Mouse (Mus musculus): ENCODE results near the gene Arhgap15.
A peak's percentile ranks its signal among the peaks of the same experiment; 100 is the strongest.

Gene Arhgap15

DNA sequence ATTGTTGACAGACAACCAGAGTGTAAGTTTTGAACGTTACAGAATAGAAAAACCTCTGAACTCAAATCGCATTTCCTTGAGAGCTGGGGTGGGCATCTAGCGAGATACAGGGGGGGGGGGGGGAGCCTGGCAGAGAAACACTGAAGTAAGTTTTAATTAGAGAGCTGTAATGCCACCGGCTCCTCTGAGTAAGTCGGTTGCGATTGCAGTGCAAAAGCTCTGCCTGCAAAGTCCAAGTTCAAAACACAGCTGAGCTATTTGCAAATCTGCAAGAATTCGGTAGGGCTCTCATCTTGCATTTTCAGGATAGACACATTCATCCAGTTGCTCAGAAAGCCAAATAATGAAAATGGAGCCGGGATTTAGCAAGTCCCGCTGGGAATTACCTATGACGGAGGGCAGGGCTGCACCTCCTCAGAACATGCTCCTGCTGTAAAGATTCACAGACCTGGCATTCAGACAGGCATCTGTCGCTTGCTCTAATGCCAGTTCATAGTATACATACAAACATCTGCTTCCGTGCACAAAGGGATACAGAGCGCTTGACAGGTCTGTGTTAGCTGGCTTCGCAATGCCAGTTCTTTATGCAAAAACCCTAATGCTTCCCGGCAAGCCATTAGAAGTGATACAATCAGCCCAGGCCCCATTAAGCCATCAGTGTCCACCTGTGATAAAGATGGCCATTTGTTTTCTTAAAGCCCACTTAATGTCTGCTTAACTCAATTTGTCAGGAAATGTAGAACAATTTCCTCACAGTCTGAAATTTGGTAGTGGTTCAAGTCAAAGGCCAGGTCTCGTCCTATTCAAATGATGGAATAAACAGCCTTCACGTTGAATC is 556.6 kb downstream of the Arhgap15 start:
- DNase-seq (ENCODE audit: low spot score): no peak

DNA sequence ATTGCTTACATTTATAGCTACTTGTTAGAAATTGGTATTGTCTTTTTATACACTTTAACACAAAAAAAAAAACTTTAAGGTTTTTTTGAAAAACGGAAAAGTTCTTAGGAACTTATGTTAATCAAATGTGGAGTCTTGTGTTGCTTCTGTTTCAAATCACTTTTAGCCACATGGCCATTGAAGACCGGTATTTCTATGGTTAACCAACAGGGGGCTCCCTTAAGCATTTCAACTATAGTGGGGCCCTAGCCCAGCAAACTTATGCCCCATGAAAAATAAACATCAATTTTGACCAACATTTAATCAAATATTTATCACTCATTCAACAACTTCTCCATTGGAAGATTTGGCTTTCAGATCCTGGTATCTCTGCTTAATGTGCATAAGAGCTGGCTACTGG is 557.5 kb downstream of the Arhgap15 start:
- no peak for DNase-seq (ENCODE audit: low spot score)

DNA sequence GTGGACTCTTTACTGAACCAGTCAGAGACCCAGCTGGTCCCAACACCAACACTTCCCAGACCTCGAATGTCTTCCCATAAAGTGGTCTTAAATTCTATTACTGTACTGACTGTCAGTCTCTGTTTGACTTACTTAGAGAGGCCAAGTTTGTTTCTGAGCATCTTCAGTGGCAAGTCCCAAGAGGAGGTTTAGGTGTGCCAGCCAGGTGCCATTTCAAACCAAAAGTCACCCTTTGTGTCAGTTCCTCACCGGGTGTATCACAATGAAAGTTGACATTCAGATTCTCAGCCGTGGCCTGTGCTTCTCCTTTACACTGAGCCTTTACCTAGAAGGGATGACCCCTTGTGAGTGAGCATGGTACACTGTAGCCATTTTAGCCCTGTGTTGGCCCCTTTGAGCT is 560.5 kb downstream of the Arhgap15 start:
- no peak for DNase-seq (ENCODE audit: low spot score)

DNA sequence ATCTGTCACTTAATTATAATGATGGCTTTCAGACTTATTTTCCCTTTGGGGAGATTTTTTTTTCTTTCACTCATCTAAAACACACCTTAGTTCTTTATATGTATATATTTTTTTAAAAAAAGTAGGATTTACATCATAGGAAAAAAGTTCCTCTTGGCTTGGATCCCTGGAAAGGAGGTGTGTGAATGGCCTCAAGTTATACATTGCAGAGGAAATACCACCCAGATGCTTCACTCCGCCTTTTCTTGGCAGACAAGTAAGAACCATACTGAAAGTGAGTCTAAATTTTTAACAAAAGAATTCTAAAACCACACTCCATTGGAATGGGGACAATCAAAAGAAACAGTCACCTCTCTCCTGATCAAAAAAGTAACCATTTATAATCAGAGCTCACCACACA is 560.9 kb downstream of the Arhgap15 start:
- DNase-seq (ENCODE audit: low spot score): no peak

DNA sequence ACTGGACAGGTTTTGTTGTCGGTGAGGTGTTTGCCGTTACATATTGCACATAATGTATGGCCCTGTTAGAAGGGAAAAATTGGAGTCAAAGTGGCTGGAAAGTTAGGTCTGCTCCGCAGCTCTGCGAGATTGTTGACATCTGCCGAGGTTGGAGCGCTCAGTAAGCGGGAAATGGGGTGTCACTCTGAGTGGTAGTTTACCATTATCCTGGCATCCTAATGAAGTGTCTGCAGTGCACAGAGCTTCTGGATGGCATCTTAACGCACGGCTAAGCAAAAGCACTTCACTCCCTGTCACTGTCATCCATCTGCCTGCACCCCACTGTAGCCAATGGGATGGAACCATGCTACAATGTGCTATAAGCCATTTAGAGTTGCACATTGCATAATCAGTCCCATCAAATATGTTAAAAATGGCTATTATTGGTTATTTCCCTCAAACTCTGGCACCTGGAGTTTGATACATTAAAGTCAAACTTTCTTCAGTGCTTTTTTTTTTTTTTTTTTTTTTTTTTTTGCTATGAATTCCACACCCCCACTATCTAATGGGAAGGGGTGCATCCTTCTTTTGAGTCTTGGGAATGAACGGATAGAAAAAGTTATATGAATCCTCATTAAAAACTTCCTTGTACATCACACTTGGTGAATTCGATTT is 561.6 kb downstream of the Arhgap15 start:
- DNase-seq (ENCODE audit: low spot score): no peak

DNA sequence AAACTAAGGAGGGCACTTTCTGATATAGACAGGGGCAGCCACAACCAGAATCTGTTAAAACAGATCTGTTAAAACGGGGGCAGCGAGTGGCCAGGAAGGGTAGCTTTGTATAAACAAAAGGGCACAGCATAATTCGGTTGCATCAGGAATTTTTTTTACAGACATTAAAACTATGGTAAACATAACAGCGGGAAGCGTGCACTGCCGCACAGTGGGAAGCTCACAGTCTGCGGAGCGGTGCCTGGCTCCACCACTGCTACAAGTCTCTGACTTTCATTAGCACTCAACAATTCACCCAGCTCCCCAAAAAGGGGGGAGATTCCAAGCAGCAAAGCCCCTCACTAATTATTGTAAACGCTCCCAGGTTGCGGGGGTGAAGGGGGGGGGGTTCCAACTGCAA is 562.6 kb downstream of the Arhgap15 start:
- DNase-seq (ENCODE audit: low spot score): peak; percentile 48

DNA sequence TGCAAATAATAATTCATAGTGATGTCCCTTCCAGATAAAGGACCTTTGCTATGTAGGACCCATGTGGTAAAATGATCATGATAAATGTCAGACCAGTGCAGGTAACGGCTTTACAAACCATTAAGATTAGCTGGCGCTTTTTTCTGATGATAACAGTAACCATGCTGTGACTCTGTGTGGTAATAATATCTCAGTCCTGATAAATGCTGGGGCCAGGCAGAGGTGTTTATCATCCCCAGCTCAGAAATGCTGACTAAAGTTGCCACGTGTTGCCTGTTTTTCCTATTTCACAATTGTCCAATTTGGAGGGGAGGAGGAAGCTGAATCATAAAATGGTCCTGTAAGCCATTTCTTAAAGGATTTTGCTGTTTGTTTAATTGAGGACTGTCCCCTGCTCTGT is 564.9 kb downstream of the Arhgap15 start:
- DNase-seq (ENCODE audit: low spot score): no peak

DNA sequence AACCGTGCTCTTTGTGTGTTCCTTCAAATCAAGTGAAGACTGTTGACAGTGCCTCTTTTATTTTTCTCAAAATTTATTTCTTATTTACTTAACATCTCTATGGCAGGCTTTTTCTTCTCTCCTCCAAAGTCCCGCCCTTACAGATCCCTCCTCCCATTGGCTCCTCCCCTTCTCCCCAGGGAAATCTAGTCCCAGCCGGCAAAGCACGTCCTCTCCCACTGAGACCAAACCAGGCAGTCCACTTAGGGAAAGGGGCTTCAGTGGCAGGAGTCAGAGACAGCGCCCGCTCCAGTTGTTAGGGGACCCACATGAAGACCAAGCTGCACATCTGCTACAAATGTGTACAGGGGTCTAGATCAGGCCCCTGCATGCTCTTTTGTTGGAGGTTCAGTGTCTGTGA is 569.8 kb downstream of the Arhgap15 start:
- DNase-seq (ENCODE audit: low spot score): no peak

DNA sequence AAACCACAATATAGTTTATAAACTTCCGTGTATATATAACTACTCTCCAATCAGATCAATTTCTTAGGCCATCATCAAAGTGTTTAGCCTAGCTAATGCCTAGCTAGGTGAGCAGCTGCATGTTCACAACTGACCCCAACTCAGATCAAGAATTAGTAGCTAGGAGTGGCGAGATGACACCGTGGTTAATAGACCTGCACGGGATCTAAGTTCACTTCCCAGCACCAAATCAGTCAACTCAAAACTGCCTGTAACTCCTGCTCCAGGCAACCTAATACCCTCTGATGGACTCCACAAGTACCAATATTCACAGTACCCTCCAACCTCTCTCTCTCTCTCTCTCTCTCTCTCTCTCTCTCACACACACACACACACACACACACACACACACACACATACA is 570.9 kb downstream of the Arhgap15 start:
- DNase-seq (ENCODE audit: low spot score): no peak

DNA sequence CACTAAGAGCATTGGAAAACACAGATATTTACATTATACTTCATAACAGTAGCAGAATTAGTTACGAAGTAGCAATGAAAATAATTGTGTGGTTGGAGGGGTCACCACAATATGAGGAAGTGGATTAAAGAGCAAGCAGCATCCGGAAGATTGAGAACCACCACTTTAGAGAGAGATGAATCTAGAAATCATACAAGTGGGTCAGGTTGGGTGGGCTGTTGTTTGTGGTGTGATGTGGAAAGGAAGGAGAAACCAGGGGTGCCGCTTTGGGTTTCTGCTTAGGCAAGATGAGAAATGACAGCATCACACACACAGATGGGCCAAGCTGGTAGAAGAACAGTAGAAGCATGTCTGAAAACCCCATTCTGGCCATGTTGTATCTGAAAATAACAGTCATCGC is 575.2 kb downstream of the Arhgap15 start:
- DNase-seq (ENCODE audit: low spot score): no peak

DNA sequence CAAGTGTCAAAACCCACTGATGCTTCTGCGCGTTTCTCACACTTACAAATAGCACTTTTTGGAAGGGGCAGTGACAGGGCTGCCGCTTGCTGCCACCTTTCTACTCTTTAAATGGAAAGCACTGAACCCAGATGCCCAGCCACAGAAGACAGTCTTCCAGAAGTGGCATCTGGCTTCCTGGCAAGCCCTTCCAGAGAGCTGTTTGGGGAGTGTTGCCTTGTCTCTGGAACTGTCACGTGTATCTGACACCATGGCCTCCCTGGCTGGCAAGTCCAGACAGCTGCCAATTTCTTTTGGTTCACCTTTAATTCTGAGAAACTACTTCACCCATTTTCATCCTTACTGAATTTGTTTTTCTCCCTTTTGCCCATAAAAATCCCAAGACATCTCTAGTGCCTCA is 584.7 kb downstream of the Arhgap15 start:
- DNase-seq (ENCODE audit: low spot score): no peak

DNA sequence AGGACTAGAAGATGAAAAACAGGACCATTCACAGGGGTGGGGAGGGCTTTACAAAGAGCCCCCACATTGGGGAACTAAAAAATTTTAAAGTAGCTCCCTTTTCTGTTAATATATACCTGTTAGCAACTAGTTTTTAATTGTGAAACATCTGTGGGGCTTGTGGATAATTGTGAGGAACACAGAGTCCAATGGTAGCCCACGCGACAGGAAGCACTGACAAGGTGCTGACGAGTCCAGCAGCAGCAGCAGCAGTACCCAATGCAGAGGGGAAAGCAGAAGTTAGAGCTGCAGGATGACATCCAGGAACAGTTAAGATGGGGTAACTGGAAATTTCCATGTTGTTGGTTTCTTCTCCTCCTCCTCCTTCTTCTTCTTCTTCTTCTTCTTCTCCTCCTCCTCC is 585.4 kb downstream of the Arhgap15 start:
- no peak for DNase-seq (ENCODE audit: low spot score)

DNA sequence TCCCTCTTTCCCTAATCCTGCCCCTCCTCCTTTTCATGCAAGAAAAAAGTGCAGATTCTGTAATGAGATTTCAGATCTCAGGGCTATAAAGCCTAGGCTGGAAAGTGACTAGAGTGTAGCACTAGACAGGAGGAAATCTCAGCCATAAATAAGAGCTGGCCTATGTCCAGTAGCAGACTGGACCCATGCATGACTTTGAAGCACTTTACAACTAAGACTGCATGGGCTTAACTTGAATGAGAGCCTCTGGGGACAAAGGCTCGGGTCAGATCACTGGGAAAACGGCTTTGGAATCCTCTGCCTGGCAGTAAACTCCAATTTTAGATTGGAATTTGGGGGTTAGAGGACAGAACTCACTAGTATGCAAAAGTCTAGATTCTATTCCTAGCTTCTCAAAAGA is 585.9 kb downstream of the Arhgap15 start:
- no peak for DNase-seq (ENCODE audit: low spot score)

DNA sequence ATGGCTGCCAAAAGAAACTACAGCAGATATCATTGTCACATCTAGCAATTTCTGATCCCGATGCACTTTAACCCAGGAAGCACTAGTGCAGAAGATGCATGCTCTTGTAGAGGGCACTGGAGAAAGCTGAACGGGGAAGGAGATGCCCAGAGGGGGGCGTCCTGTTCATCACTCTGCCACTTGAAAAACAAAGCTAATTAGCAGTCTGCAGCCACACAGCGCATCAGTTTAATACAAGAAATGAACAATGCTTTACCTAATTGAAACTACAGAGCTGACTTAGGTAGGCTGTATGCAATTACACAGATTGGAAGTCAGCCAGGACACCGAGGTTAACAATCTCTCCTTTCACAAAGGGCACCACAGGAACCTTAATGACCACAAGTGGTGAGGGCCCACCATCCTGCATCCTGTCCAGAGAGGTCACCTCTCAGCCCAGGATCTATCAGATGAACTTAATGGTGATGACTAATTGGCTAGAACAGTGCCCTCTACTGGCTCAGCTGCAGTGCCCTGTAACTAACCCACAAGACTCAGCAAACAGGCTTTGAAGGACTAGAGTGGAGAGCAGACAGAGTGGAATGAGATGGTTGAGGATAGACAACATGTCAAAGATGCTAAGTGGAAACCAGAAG is 588.2 kb downstream of the Arhgap15 start:
- no peak for DNase-seq (ENCODE audit: low spot score)

DNA sequence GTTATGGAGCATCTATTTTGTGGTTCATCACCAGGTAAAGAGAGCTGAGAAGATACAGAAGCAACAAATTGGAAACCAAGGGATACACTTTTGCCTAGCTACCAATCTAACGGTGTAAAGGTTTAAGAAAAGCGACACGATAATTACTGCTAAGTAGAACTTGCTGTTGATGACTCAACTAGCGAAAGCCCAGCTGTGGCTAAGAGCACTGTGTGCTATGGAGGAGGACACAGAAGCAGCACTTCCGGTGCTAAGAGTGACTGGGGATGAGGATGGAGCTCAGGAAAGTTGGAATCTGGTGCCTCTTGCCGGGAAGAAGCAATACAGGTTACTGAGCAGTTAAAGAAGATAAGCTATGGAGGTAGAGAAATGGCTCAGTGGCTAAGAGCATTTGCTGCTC is 589.8 kb downstream of the Arhgap15 start:
- DNase-seq (ENCODE audit: low spot score): no peak

DNA sequence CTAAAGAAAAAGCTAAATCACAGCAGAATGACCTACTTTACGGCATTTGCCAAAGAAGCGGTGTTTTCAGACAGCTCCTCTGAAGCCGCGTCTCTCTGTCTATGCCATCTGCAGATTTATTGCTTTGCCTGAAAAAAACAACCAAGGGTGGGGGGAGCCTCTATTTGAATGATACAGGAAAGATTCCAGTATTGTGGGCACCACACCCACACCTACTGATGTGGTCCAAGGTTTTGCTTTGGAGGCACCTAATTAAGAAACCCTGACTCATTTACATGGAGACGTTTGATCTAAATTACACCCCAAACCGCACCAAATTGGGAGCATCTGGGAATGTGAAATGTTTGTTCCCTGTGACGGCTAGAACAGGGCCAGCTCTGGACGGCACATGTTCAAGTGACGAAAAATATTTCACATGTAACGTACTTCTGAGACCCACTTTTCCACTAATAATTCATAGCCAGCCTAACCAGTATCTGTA is 592.5 kb downstream of the Arhgap15 start:
- DNase-seq (ENCODE audit: low spot score): no peak

DNA sequence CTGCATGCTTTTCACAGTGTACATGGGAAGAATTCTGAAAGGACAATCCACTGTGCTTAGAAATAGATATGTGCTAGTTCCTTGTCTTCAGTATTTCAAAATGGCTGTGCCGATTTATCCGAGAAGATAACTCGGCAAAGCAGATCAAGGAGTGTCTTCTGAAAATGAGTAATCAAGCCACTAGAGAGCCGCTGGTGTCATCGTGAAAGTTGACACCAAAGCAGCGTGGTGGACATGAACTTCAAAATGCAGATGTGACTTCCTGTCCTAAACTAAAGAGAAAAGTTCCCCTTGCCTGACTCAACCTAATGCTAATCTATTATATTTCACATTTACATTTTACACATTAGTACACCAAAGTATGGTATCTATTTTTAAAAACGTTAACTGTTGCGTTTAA is 596.2 kb downstream of the Arhgap15 start:
- DNase-seq (ENCODE audit: low spot score): no peak

DNA sequence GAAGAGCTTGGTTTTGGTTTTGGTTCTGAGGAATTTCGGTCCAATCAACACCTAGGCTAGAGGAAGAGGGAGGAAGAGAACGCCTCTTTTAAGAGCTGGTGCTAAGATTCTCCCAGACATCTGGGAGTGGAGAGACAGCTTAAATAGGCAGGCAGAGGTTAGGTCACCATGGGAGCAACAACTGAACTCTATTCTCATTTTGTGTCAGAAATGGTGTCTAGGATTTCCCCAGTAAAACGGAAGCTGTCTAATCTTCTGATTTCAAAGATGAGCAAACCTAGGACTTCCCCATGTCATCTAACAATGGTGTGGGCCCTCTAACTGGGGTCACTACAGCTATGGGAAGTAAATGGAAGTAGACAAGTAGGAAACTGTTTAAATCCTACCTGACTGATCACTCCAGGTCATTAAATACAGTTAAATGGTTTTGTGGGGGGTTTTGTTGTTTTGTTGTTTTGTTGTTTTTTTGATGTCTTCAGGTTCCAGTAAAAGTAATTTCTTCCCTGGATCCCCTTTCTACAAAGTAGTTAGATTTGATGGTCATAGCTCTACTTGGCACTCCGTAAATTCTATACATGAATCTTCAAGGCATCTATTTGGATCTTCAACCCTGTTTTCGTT is 596.8 kb downstream of the Arhgap15 start:
- DNase-seq (ENCODE audit: low spot score): no peak

DNA sequence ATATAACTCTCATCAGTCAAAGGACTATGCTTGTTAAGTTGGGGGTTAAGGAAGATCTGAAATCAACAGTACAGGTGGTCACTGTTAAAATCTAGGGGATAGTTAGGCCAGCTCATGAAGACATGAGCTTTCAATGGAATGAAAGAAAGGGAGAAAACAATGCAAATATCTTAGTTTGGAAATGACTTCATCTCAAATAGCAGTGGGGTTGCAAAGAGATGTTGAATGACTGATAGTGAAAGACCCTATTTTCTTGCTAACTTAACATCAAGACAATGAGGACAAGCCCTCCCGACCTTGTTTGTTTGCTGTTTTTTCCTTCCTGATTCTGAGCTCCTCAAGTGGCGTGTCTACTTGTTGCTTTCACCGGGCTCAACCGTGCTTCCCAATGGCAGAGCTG is 597.6 kb downstream of the Arhgap15 start:
- DNase-seq (ENCODE audit: low spot score): no peak

DNA sequence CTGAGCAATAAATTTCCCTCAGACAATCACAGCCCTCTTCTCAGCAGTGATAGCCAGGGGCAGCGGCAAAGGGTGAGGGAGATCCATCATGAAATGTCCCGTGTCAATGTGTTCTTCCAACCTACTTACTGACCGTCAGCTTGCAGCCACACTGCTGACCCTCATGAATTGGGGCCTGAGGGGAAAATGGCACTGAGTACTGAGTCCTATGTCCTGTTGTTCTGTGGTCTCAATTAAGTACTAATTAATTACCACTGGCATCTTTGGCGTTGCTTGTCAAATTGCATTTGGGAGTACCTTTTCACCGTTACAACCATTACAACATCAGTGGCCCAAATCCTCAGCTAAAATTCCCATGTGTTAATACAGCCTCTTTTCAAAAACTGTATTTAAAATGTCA is 599.2 kb downstream of the Arhgap15 start:
- peak; percentile 31 for DNase-seq (ENCODE audit: low spot score)

DNA sequence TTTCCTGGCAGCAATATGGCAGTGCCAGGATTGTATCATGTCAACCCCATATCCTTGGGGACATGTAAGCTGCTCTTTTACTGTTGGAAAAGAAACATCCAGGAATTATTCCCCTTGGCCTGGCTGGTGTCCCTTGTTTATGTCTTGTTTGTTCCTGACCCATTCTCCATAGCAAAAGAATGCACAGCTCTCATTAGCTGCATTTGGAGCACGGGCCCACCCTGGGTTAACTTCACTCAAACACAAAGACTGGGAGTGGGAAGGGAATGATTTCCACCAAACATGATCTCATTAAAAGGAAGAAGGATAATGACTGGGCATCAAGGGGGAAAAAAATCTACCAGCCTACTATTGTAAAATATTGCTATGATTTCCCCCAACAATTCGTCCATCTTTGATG is 600.5 kb downstream of the Arhgap15 start:
- DNase-seq (ENCODE audit: low spot score): no peak

DNA sequence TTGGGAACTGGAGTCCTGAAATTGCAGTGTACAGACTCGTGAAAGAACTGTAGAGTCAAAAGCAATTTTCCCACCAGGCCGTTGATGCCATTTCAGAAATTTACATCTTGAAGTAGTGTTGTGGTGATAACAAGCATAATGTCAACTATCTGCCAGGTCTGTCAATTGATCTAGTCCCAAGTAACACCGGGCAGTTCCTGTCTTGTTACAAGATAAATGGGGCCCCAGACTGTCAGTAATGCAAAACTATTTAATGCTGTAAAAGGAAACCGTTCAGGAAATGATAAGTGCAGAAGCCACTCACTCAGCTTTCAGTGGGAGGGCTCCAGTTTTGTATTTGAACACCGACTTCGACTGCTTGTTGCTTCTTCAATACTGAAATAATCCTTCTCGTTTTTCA is 604.3 kb downstream of the Arhgap15 start:
- DNase-seq (ENCODE audit: low spot score): no peak

DNA sequence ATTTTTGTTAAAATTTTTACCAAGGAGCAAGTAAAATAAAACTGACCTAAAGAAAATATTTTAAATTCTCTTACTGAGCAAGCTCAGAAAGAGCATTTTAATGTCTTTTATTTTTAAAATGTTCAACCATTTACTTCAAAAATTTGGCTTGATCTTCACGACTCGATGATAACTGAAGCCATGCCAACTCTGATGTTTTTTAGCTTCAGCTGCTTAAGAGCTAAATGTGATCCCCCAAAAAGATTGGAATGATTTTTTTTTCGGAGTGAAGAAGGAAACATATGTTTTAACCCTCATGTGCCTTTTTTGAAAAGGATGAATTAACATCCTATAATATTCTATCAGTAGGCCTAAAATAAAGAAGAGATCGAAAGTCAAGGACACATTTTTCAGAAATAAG is 605.0 kb downstream of the Arhgap15 start:
- DNase-seq (ENCODE audit: low spot score): no peak

Measured in embryo, embryonic 10 days (tissue).